Mouse (Mus musculus) ovary, adult 18-20 months (tissue): ENCODE results near the gene Arhgef38.

Source experiments
- DNase-seq: peaks from one replicate; pipeline ENCODE4 v3.0.0; 2022; ENCODE audit warnings: low spot score, mixed read lengths

Arhgef38 gene

DNA sequence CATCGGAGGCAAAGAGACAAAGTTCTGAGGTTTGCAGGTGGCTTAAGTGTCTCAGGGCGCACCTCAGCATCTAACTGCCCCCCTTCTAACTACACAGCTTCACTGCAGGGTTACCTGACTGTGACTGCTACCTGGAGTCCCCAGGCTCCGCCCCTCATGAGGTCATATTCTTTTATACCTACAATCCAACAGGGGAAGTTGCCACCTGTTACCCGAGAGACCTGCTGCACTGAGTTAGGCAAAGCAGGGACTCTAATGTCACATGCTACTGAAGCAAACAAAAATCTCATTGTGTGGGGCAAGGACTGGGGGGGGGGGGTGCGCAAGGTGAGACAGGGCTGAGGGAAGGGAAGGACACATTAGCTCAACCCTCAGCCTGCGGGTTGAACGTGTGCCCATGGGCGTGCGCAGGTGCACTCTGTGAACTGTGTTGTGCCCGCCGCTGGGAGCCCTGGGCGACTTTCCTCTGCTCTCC is at the start of gene Arhgef38:
Gene Arhgef38 (minus strand): TSS at position 129 of the 475 bp plus-strand sequence.
- DNase-seq: peak; percentile 11

DNA sequence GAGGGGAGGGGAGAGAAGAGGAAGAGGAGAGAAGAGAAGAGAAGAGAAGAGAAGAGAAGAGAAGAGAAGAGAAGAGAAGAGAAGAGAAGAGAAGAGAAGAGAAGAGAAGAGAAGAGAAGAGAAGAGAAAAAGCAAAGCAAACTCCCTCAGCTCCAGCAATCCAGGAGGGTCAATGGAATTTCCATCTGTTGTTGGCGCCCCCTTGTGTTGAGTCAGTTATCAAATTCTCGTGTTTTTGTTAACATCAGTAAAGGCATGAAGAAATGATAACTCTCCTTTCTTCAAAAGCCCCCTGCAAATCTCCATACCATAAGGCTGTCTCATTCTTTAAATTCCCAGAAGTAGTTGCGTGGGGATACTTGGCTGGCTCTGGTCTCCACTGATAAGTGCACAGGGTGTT is 37.1 kb upstream of the Arhgef38 start:
- DNase-seq: peak; percentile 15

DNA sequence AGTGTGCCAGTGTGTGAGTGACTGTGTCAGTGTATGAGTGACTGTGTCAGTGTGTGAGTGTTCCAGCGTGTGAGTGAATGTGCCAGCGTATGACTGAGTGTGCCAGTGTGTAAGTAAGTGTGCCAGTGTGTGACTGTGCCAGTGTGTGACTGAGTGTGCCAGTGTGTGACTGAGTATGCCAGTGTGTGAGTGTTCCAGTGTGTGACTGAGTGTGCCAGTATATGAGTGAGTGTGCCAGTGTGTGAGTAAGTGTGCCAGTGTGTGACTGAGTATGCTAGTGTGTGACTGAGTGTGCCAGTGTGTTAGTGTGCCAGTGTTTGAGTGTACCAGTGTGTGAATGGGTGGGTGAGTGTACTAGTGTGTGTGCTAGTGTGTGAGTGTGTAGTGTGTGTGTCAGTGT is 24.1 kb upstream of the Arhgef38 start:
- no peak for DNase-seq

DNA sequence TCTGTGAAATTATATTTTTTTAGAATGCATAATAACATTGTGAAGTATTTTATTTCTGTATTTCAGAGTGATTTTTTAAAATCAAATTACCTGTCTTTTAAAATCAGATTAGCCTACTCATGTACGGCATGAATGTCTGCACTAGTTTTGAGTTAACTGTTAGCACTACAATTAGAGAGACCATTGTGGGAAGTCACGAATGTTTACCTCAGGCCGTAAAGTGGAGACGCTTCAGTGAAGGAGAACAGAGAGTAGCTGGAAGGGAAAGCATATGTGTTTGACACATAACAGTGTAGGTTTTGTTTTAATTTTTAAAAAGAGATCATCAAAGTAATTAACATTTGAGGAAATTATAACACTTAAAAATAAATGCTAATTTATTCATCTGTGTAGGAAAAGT is 21.1 kb upstream of the Arhgef38 start:
- DNase-seq: no peak

DNA sequence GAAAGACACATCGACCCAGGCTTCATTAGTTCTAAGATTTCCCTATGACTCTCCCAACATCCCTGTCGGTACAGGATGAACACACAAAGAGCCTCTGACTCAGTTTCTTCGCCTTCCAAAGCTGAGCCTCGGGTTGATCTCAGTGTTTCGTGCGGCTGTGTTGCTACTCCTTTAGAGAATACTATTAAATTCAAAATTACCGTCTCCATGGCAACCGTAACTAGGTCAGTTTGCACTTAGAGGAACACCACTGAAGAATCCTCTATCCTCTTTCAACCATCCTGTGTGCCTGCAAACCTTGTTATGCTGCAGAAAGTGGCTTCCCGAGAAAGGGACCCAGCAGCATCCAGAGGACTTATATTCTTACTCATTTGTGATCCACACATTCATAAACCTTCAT is 9.3 kb upstream of the Arhgef38 start:
- no peak for DNase-seq

DNA sequence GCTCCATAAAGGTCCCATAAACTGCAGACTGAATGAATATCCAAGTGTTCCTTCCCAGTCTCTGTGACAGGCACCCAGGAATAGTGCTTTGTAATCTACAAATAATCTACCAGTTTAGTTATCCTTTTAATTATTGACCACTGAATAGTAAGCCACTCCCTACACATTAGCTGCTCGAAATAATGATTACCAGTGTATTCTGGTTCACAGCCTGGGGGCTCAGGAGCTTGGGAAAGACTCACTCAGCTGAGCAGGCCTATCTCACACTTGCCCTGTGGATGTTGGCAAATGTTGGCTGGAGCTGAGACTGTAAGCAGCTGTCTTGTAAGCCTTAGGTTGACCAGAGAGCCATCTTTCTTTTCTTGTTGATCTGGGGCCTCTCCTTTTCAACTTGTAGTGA is 7.2 kb upstream of the Arhgef38 start:
- no peak for DNase-seq

DNA sequence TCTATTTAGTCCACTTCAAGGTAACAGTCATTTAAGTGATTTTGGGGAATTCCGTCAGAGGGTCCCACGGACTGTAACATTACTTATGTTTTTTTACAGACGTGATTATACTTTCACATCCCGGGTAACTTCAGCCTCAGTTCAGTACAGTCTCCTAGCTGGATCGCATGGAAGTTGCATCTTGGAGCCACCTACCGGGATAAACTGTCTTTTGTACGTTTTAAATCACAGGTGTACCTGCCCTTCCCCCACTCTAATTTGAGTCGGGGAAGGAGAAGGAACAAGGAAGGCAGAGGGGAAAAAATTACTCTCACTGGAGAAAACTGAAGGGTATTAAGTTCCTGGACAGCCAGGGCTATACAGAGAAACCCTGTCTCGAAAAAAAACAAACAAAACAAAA is 756 bp downstream of the Arhgef38 start:
- no peak for DNase-seq

DNA sequence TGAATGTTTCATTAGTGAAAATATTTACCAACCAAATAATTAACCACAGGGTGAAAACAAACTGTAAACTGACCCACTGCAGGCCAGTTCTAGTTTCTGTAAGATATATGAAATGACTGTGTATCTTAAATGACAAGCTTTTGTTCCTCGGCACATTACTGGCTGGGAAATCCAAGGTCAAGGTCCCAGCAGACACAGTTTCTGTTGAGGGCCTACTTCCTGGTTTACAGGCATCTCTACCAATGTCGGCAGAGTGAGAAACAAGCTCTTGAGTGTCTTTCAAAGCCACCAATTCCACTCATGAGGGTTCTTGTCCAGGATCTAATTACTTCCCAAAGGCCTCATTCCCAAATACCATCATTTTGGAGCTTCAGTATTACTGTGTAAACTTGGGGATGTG is 4.3 kb downstream of the Arhgef38 start:
- no peak for DNase-seq

DNA sequence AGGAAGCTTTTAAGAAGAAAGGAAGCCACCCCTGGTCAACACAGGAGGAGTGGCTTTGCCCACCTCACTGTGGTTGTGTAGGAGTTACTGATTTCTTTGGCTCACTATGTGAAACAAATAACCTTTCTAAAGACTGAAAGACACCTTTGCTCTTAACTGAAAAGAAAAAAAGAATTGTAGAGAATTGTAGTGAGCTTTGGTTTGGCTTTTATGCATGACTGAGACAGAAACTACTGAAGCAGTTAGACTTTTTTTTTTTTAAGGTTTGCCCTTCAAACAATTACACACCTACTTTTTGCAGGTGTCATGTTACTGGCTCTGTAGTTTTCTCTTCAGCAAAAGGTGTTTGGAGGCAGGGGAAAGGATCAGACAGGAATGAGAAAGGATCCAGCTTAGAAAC is 5.2 kb downstream of the Arhgef38 start:
- DNase-seq: no peak

DNA sequence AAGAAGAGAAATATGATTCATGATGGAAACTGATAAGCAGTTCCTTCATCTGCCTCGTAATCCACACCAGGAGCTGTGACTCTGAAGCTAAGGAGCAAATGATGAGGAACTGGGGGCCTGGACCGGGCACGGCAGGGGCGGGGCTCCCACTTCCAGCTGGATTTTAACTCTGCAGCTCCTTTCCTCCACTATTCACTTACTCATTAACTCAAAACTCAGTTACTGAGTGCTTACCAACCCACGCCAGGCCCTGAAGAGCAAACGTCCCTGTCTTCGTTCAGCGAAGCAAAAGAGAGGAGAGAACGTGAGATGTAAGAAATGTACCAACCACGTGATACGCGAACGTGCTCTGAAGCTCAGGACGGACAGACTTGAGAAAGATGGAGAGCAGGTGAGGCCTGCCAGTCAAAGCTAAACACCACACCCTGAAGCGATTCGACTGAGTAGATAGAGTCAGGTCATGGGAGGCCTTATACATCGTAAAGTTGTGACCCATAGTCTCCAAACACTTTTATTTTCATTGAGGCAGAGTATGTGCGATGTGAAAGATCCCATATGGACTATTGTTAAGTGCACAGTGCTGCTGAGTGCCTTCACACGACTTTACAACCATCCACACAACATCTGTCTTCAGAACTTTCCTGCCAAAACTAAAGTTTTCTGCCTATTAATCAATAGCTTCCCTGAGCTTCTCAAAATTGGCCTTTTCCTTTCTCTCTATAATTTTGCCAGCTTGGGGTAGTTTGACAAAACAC is 7.3 kb downstream of the Arhgef38 start:
- no peak for DNase-seq

DNA sequence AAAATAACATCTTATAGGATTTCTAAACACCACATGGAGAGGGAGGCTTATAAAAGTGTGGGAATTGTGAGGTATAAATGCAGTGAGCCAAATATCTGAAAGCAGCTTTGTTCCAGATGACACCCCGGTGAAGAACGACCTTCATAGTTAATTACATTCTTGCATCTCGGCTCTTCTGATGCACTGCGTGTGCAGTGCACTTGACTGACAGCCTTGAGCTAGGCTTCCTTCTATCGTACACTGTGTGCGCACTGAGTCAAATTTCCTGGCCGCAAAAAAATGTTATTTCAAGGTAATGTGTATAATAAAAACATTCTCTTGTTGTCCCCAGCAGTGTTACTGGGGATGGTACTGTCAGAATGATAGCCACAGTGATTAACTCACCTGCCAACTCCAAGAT is 16.2 kb downstream of the Arhgef38 start:
- DNase-seq: no peak

DNA sequence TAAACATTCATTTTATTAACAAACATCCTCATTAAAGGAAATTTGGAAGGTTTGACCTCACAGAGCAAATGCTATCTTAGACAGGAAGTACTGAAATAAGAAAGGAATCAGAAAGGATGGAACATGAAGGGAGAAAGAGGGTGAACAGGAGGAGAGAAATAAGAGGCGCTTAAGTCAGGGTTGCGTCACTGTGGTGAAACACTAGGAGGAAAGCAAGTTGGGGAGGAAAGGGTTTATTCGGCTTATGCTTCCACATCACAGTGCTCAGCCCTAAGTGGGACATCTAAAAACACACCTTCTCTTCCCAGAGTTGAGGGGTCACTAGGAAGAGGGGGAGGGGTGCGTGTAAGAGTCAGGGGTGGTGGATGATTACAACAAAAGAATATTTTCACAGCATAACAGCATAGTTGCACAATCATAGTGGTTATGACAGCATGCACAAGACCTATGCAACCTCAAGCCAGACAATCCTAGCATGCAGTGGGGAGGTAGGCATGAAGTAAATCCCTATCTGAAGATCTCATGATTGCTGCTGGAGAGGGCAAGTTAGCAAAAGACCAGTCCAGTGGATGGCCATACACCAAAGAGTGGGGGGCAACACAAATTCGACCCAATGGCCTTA is 19.4 kb downstream of the Arhgef38 start:
- no peak for DNase-seq

DNA sequence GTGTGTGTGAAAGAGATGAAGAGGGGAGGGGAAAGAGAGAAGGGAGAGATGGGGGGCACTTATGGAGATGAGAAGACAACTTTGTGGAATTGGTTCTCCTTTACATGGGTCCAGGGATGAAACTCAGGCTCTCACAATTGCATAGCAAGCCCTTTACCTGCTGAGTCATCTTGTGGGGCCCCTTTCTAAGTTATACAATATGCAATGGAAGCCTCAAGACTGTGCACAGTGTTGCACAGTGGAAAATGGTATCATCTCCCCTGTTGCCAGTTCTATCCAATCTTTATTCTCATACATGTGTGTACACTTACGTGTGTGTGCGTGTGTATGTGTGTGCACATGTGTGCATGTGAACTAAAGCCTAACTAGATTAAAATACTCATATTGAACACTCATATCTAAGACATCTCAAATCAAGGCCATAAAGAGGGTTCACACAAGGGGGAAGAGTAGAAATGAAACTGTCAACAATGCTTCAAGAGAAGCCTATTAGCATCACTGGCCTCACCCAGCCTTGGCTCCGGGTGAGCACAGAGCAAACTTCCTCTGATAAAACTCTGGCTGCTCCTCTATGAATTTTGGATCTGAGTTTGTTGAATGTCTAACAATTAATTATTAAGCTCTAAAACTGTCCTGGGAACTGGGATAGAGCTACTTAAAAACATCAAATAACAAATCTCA is 21.2 kb downstream of the Arhgef38 start:
- DNase-seq: no peak

DNA sequence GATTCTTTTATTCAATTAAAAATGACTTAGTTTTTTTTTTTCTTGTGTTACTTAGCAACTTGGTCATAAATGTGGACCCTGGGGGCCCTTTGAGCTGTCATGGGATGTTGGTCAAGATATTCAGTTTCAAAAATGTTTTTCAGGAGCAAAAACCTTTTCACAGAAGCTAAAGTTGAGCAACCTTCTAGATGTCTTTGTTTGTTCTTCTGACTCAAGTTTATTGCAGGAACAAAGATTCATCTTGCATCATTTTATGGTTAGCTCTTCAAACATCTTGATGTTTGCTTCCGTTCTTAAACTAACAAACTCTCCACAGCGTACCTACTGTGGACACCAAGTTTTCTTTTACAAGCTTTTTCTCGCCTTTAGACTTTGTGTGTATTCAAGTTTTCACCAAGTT is 23.4 kb downstream of the Arhgef38 start:
- no peak for DNase-seq

DNA sequence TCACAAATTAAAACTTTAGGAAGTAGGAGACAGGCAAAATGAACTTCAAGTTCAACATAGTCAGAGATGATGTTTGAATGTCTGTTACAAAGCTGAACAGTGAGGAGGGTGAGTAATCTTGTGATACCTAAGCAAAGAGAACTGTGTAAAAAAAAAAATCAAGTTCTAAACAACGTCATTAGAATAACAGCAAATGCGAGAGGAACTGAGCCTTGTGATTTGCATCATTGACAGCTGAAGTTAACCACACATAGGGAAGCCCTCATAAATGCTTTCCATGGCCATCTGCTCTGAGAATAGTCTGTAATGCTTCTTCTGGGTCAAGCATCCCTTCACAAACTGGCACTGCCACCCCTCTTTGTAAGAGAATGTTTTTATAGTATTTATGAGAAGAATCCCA is 31.0 kb downstream of the Arhgef38 start:
- no peak for DNase-seq

DNA sequence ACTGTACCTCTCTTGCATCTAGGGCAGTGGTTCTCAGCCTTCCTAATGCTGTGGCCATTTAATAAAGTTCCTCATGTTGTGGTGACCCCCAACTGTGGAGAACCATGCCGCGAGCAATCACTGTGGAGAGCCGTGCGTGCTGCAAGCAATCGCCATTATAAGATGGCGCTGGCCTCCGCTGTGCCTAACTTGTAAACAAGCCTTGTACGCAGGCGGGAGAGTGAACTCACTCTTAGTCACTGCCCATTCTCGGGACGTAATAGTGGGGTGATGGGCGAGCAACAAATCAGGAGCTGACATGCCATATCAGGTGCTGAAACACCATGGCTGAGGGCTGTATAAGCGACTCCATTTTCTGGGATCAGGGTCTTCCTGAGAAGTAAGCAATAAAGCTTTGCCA is 32.6 kb downstream of the Arhgef38 start:
- no peak for DNase-seq

DNA sequence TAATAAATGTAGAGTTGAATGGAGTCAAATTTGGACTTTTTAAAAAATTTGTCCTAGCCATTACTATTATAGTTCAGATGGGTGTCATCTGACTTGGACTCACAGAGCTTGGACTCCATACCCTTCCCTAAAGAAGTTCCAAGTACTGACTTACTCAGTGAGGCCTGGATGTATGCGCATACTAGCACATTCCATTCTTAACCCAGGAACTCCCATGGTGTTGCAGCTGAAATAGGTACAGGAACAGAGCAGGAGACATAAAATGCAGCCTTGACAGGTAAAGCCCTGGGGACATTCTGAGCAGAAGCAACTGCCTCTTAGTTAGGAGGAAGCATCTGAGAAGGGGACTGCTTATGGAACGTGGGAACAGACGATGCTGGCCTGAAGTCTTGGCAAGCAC is 45.8 kb downstream of the Arhgef38 start:
- no peak for DNase-seq

DNA sequence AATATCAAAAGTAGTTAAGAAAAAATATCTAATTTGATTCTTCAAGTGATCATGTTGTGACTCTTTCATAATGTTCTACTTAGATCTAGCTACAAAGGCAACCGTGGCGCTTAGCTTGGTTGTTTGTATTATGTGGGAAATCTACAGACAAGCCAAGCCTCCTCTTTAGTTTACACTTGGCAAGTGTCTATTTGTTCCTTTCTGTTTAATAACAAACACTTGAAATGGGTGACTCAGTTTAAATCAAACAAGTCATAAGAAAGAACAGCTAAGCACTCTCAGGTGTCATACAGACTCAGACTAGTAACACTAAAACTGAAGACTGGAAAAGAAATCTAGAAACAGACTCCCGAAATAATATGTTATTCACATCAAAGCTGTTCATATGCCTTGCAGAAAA is 47.2 kb downstream of the Arhgef38 start:
- no peak for DNase-seq

DNA sequence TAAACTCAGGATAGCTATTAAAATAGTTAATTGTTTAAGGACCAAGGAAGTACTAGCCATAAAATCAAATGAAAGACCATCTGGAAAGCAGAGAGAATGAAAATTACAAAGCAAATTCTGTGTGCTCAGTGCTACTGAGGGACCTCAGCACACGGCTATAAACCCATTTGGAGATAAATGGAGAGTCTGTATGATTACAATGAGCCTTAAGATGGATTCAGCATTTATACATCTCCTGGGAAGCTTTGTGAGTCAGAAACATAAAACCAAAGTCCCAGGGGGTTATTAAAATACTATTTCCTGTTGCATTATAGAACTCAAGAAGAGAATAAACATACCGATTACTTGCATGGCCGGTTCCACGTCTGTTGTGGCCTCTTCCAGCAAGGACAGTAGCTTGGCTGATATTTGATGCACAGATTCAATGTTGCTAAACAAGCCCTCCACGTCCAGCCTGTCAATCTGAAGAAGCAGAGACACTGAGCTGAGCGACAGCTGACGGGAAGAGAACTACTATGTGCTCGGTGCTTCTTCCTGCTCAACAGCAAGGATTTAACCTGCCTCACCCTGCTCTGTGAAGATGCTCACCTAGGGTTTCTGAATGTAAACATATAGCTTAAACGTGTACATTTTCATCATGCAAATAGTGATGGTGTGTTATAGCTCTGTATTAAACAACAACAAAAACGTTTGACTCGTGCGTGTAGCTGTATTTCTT is 58.6 kb downstream of the Arhgef38 start:
- DNase-seq: no peak

DNA sequence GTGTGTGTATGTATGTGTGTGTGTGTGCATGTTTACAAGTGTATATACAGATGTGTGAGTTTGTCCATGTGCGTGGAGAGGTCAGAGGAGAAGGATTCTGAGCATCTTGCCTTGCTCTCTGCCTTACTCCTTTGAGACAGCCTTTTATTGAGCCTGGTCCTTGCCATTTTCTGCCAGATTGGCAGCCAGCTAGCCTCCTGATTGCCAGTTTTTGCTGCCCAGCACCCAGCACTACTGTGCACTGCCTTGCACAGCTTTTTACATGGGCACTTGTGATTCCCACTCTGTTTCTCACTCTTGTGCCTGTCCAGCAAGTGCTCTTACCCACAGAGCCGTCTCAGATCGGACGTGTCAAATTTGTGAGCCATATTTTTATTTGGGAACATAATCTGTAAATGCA is 62.5 kb downstream of the Arhgef38 start:
- DNase-seq: no peak

DNA sequence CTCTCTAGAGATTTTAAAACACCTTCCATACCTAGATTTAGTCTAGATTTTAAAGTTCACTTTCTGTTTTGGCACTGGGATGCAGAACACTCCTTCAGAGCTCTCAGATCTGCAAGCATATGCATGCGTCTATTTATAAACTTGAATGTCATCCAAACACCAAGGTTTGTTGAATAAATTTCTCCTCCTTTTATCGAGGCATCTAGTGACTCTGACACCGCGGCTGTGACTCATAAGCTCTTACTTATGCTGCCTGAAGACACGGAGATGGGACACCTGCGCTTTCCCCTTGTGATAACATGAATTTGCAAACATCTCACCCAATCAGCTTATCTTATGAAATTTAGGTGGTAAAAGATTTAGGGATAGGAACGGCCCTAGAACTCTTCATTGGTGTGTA is 65.0 kb downstream of the Arhgef38 start:
- DNase-seq: no peak

DNA sequence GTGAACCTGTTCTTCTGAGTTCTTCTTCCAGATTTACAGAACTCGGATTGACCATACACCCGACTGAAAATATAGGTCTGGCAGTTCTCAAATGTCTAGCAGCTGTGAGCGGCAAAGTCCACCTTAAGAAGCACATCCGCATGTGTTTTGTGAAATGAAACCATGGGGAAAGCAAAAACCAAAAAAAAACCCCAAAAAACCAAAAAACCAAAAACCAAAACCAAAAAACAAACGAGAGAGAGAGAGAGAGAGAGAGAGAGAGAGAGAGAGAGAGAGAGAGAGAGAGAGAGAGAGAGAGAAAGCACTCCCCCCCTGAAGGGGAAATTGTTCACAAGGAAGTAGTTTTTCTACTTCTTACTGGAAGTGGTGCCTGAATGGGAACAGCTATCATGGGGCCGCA is 67.2 kb downstream of the Arhgef38 start:
- no peak for DNase-seq

DNA sequence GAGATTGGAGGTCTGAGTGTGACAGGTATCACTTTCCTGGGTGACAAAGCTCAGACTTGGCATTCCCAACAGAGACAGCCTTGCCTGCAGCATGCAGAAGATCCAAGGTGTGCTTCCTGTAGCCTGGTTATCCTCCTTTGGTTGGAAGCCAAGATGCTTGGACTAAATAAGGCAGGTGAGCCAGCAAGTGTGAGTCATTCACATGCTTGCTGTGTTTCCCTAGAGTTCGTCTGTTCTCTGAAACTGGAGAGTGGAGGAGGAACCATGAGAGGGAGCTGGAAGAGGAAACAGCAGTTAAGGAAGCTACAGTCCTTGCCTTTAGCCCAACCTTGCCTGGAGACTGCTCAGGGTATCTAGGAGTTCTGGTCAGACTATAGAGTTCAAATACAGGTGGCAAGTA is 69.6 kb downstream of the Arhgef38 start:
- DNase-seq: peak; percentile 12
